Mouse (Mus musculus) cerebellum, adult 2 months (tissue): Measurements from ENCODE around the gene Tsn. TPM values are rescaled to one million over a fixed set of nuclear protein-coding genes. Genes with fewer than 3 reads are reported as not detected.

Experiments
- DNase-seq, 2 experiments: peaks; one replicate each; pipeline ENCODE4 v3.0.0; 2021
- H3K27ac ChIP-seq: fragments of 200-500 bp; 2 replicates; pipeline ENCODE4 v1.5.1; 2012; ENCODE audit warnings: low read length, control low read depth, inconsistent platforms; ENCODE audit not compliant: insufficient read depth
- H3K27me3 ChIP-seq: fragments of 200-500 bp; 2 replicates; pipeline ENCODE4 v1.6.1; 2012; ENCODE audit warnings: inconsistent platforms, mild to moderate bottlenecking, low read length, moderate library complexity; ENCODE audit not compliant: control insufficient read depth, insufficient read depth
- H3K4me1 ChIP-seq: fragments of 200-500 bp; 2 replicates; pipeline ENCODE4 v1.6.1; 2011; ENCODE audit warnings: low read length; ENCODE audit not compliant: control insufficient read depth, insufficient read depth
- H3K4me3 ChIP-seq: fragments of 200-500 bp; replicated peaks from 2 replicates; pipeline ENCODE3; 2011; ENCODE audit warnings: mild to moderate bottlenecking, low read depth, low read length, control low read depth; ENCODE audit not compliant: insufficient read depth
- CTCF ChIP-seq: fragments of 200-500 bp; IDR thresholded peaks from 2 replicates; pipeline ENCODE4 v1.5.1; 2011; ENCODE audit warnings: low read depth, mild to moderate bottlenecking, control low read depth, low read length, moderate library complexity, borderline replicate concordance; ENCODE audit not compliant: insufficient read depth
- POLR2A ChIP-seq: fragments of 200-500 bp; IDR thresholded peaks from 2 replicates; pipeline ENCODE4 v1.6.1; 2011; ENCODE audit warnings: low read length, control low read depth, borderline replicate concordance; ENCODE audit not compliant: insufficient read depth
- WGBS: fragments of 180-500 bp; shearing (Covaris S2); methylation state at CpG from one replicate; pipeline ENCODE4 v1.1.7; 2018; 5-methylcytosine and 5-hydroxymethylcytosine counted together
- polyA plus RNA-seq: library from polyadenylated mRNA; depleted of rRNA; stranded (reverse); fragments of >200 nt; gene quantifications from 2 replicates; pipeline ENCODE4 v1.2.3, GENCODE M21; 2012; rRNA removed

The Tsn gene
- polyA plus RNA-seq, 1 experiment, result 105 TPM

- H3K4me3 ChIP-seq, result no peak overlapping the region
- DNase-seq, result no peak
- TF ChIP-seq CTCF, result no peak
- TF ChIP-seq POLR2A, result no peak
- H3K27me3 ChIP-seq, result no peaks in the 10 kb centered on the region
- H3K4me1 ChIP-seq, result no peaks in the 10 kb centered on the region
- no peak overlapping the region for H3K27ac ChIP-seq
- WGBS, result 89% methylated on average over 4 of the region's 4 CpGs
Measured at GRCm38 (mm10) chr1:118292291-118292690, 19.2 kb downstream of the Tsn start.

DNA sequence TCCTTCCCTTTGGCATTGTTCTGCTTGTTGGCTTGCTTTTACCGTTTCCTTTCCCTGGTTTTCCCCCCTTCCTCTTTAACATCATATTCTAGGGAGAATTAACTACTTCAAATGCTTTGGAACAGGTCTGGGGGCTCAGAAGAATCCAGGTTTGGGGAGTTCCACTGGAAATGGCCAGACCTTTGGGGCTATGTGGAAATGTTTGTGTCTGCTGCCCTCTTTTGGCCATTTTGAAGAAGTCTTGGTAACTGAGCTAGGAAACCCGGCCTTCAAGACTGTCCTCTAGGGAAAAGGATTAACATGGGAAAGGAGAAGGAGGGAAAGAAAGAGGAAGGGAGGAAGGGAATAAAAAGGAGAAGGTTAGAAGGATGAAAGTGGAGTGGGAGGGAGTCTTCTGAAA is 36.4 kb downstream of the Tsn start:
- Histone ChIP-seq H3K4me1 (no peaks in the 10 kb centered on the region), H3K27me3 (no peaks in the 10 kb centered on the region), H3K27ac (no peak overlapping the region), H3K4me3 (no peak overlapping the region)
- DNase-seq, result no peak
- WGBS, result 13% methylated on average over 2 of the region's 2 CpGs
- TF ChIP-seq CTCF (no peak), POLR2A (no peak)

DNA sequence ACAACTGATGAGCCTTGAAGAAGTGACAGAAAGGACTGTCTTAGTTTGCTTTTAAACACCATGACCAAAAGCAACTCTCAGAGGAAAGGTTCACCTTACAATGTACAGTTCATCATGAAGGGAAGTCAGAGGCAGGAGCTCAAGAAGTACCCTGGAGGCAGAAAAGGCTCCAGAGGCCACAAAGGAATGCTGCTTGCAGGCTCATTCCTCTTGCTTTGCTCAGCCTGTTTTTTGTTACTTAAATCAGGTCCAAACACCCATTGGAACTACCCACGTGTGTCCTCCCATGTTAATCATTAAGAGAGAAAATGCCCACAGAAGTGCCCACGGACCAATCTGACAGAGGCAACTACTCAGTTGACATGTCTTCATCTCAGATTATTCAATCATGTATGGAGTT is 59.6 kb downstream of the Tsn start:
- Histone ChIP-seq H3K27me3 (no peaks in the 10 kb centered on the region), H3K27ac (no peak overlapping the region), H3K4me1 (no peaks in the 10 kb centered on the region), H3K4me3 (no peak overlapping the region)
- WGBS, result 51% methylated on average over 2 of the region's 2 CpGs
- TF ChIP-seq CTCF (no peak), POLR2A (no peak)
- no peak for DNase-seq

Other genes with a start within 250 kb of the Tsn start
- gene Gm29106, start 135.2 kb downstream of the Tsn start, polyA plus RNA-seq, result not detected in 2 replicates
- 23.0 and 24.0 TPM in 2 replicates for gene Nifk, start 10.1 kb upstream of the Tsn start, polyA plus RNA-seq
- 63.3 and 63.7 TPM in 2 replicates for gene Clasp1, start 77.3 kb upstream of the Tsn start, polyA plus RNA-seq